Mouse (Mus musculus) limb, embryonic 15.5 days (tissue): Measurements from ENCODE around the gene Retn. TPM values are rescaled to one million over a fixed set of nuclear protein-coding genes. Genes with fewer than 3 reads are reported as not detected.

ENCODE experiments used
- ATAC-seq: fragments of 200-750 bp; cut with Nextera tagmentation; 2 replicates; pipeline ENCODE4 v1.8.0; 2017; ENCODE audit warnings: low read depth, moderate TSS enrichment; ENCODE audit not compliant: insufficient number of reproducible peaks, low FRiP score, low TSS enrichment
- H3K27ac ChIP-seq: fragments of 300-500 bp; sonication (generic); 2 replicates; pipeline ENCODE4 v1.5.1; 2015; ENCODE audit warnings: moderate library complexity, mild to moderate bottlenecking, inconsistent platforms
- H3K27me3 ChIP-seq: fragments of 300-500 bp; sonication (generic); 2 replicates; pipeline ENCODE4 v1.6.1; 2015; ENCODE audit warnings: inconsistent platforms
- H3K36me3 ChIP-seq: fragments of 300-500 bp; sonication (generic); 2 replicates; pipeline ENCODE4 v1.6.1; 2015; ENCODE audit warnings: inconsistent platforms
- H3K4me1 ChIP-seq: fragments of 300-500 bp; sonication (generic); 2 replicates; pipeline ENCODE4 v1.6.1; 2015; ENCODE audit warnings: inconsistent platforms
- H3K4me2 ChIP-seq: fragments of 300-500 bp; sonication (generic); 2 replicates; pipeline ENCODE4 v1.6.1; 2015; ENCODE audit warnings: mild to moderate bottlenecking, inconsistent platforms
- H3K4me3 ChIP-seq: fragments of 300-500 bp; sonication (generic); 2 replicates; pipeline ENCODE4 v1.5.1; 2015; ENCODE audit warnings: mild to moderate bottlenecking, inconsistent platforms
- H3K9ac ChIP-seq: fragments of 300-500 bp; sonication (generic); 2 replicates; pipeline ENCODE4 v1.6.1; 2015; ENCODE audit warnings: inconsistent platforms
- H3K9me3 ChIP-seq: fragments of 300-500 bp; sonication (generic); 2 replicates; pipeline ENCODE4 v1.6.1; 2016; ENCODE audit warnings: inconsistent platforms
- WGBS: fragments of 180-500 bp; shearing (Covaris S2); methylation state at CpG from one replicate; pipeline ENCODE4 v1.1.7; 2015; 5-methylcytosine and 5-hydroxymethylcytosine counted together
- polyA plus RNA-seq: library from polyadenylated mRNA; unstranded; fragments of >200 nt; fragmentation: Nextera tagmentation; extraction: Ambion mirVana; gene quantifications from 2 replicates; pipeline ENCODE4 v1.2.1, GENCODE M21; 2015

Gene Retn
- polyA plus RNA-seq, 1 experiment from 2014 or later, result not detected

GRCm38 (mm10) chr8:3685422-3685821 is 29.9 kb downstream of the Retn start:
- no peak overlapping the region for H3K4me2 ChIP-seq
- H3K36me3 ChIP-seq, result peaks cover 10% of the 10 kb centered on the region; the same call in 1 of the 2 replicates
- H3K27me3 ChIP-seq, result no peaks in the 10 kb centered on the region
- H3K4me1 ChIP-seq, result no peaks in the 10 kb centered on the region
- 63% methylated on average over 5 of the region's 5 CpGs for WGBS
- no peaks in the 10 kb centered on the region for H3K9me3 ChIP-seq
- no peak overlapping the region for H3K9ac ChIP-seq
- ATAC-seq, result no peak
- no peak overlapping the region for H3K4me3 ChIP-seq
- no peak overlapping the region for H3K27ac ChIP-seq

DNA sequence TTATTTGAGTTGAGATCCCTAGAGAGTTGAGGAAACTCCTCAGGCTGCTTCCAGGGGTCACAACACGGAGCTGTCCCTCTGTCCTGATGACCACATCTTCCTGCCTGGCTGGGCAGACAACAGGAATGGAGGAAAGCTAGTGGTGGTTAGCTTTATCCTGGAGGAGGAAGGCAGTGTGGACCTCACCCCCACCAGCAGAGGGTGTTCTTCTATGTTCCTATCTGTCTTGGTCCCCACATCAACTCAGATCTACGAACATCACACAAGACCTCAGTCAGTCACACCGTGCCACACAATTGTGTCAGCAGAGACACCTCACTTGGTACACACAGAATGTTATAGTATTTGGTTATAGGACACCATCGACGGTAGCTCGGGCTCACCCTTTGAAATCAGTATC is 32.0 kb downstream of the Retn start:
- Histone ChIP-seq H3K9ac (no peak overlapping the region), H3K9me3 (no peaks in the 10 kb centered on the region), H3K4me1 (no peaks in the 10 kb centered on the region), H3K4me2 (no peak overlapping the region), H3K27me3 (no peaks in the 10 kb centered on the region), H3K36me3 (no peaks in the 10 kb centered on the region), H3K4me3 (no peak overlapping the region), H3K27ac (no peak overlapping the region)
- WGBS, result 78% methylated on average over 6 of the region's 6 CpGs
- no peak for ATAC-seq

- Histone ChIP-seq H3K4me2 (no peak overlapping the region), H3K4me3 (no peak overlapping the region), H3K27me3 (no peaks in the 10 kb centered on the region), H3K27ac (no peak overlapping the region), H3K9me3 (no peaks in the 10 kb centered on the region), H3K36me3 (no peaks in the 10 kb centered on the region), H3K9ac (no peak overlapping the region), H3K4me1 (no peaks in the 10 kb centered on the region)
- no peak for ATAC-seq
- WGBS, result 64% methylated on average over 3 of the region's 3 CpGs
Observed at GRCm38 (mm10) chr8:3690774-3691173, 35.2 kb downstream of the Retn start.

- no peak within 1 kb of the TSS for H3K4me2 ChIP-seq
- H3K4me3 ChIP-seq, result no peak within 1 kb of the TSS
- H3K27ac ChIP-seq, result no peak within 1 kb of the TSS
- ATAC-seq, result no peak
- 63% methylated on average over 3 of the region's 3 CpGs for WGBS
- H3K9me3 ChIP-seq, result no peaks in the 10 kb centered on the region
- no peaks in the 10 kb centered on the region for H3K4me1 ChIP-seq
- H3K9ac ChIP-seq, result no peak within 1 kb of the TSS
- no peaks in the 10 kb centered on the region for H3K36me3 ChIP-seq
- no peaks in the 10 kb centered on the region for H3K27me3 ChIP-seq
Observed at GRCm38 (mm10) chr8:3694121-3694520, 38.6 kb downstream of the Retn start, which contains the start of gene Fcer2a. Fcer2a (minus strand) TSS chr8:3694175.

GRCm38 (mm10) chr8:3701491-3701890 is 45.9 kb downstream of the Retn start:
- no peaks in the 10 kb centered on the region for H3K4me1 ChIP-seq
- no peak overlapping the region for H3K9ac ChIP-seq
- no peaks in the 10 kb centered on the region for H3K27me3 ChIP-seq
- H3K36me3 ChIP-seq, result no peaks in the 10 kb centered on the region
- no peak overlapping the region for H3K4me3 ChIP-seq
- H3K9me3 ChIP-seq, result no peaks in the 10 kb centered on the region
- no peak for ATAC-seq
- WGBS, result 93% methylated on average over 1 of the region's 1 CpGs
- H3K27ac ChIP-seq, result no peak overlapping the region
- H3K4me2 ChIP-seq, result no peak overlapping the region

DNA sequence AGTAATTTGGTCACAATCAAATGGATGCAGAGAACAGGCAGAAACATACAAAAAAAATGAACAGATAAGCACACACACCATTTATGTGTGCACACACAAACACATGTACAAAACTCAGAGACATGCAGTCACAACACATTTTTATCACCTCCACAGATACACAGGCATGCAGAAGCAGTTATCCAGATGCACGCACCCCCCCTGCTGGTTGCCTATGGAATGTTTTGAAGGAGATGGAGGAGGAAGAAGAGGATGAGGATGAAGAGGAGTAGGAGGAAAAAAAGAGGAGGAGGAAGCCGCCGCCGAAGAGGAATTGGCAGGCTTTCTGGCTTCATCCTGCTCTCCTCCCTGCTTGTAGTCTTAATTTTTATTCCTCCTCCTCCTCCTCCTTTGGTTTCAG is 50.1 kb downstream of the Retn start:
- Histone ChIP-seq H3K36me3 (no peaks in the 10 kb centered on the region), H3K4me2 (no peak overlapping the region), H3K9me3 (no peaks in the 10 kb centered on the region), H3K9ac (no peak overlapping the region), H3K4me1 (no peaks in the 10 kb centered on the region), H3K27ac (no peak overlapping the region), H3K27me3 (no peaks in the 10 kb centered on the region), H3K4me3 (no peak overlapping the region)
- WGBS, result 67% methylated on average over 4 of the region's 4 CpGs
- no peak for ATAC-seq

DNA sequence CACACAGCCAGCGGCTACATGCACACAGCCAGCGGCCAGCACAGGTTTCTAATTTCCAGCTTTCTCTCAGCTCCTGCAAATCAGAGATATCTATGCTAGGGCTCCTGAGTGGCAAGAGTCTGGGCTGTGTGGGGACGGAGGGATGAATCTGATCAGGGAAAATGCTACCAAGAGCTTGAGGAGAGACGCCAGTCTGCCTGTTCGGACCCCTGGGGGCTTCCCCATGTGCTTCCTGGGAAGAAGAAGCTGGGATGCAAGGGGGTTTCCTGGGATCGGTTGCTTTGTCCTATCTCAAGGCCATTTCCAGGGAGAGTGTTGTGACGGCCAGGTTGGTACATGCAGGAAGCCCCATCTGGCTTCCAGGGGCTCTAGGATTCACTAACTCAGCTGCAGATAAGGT is 52.0 kb downstream of the Retn start:
- no peak overlapping the region for H3K4me2 ChIP-seq
- H3K36me3 ChIP-seq, result no peaks in the 10 kb centered on the region
- no peak overlapping the region for H3K4me3 ChIP-seq
- H3K4me1 ChIP-seq, result no peaks in the 10 kb centered on the region
- no peak overlapping the region for H3K27ac ChIP-seq
- H3K9ac ChIP-seq, result no peak overlapping the region
- no peaks in the 10 kb centered on the region for H3K27me3 ChIP-seq
- 69% methylated on average over 7 of the region's 7 CpGs for whole genome bisulfite sequencing
- no peaks in the 10 kb centered on the region for H3K9me3 ChIP-seq
- no peak for ATAC-seq

Other genes with a start within 250 kb of the Retn start
- 5.6 and 6.2 TPM in 2 replicates for gene Pex11g, start 188.1 kb upstream of the Retn start, polyA plus RNA-seq
- not detected in 2 replicates for gene Tex45, start 184.9 kb upstream of the Retn start, polyA plus RNA-seq
- 43.7 and 45.9 TPM in 2 replicates for gene Zfp358, start 162.6 kb upstream of the Retn start, polyA plus RNA-seq
- gene Mcoln1, start 155.3 kb upstream of the Retn start, polyA plus RNA-seq, result 50.8 and 53.3 TPM in 2 replicates
- 21.8 and 23.5 TPM in 2 replicates for gene Pnpla6, start 140.4 kb upstream of the Retn start, polyA plus RNA-seq
- gene C330021F23Rik, start 87.8 kb upstream of the Retn start, polyA plus RNA-seq, result 0.26 and 0.47 TPM in 2 replicates
- 11.4 and 11.6 TPM in 2 replicates for gene Camsap3, start 68.5 kb upstream of the Retn start, polyA plus RNA-seq
- gene Xab2, start 34.5 kb upstream of the Retn start, polyA plus RNA-seq, result 50.1 and 52.3 TPM in 2 replicates
- gene Pet100, start 34.2 kb upstream of the Retn start, polyA plus RNA-seq, result 94.9 and 112 TPM in 2 replicates
- 0.12 TPM in 1 of 2 replicates, not detected in the other for gene Pcp2, start 30.2 kb upstream of the Retn start, polyA plus RNA-seq
- gene Stxbp2, start 24.8 kb upstream of the Retn start, polyA plus RNA-seq, result 42.5 and 43.0 TPM in 2 replicates
- 0.51 and 1.1 TPM in 2 replicates for gene Mcemp1, start 10.0 kb downstream of the Retn start, polyA plus RNA-seq
- gene Fcor, start 16.6 kb downstream of the Retn start, polyA plus RNA-seq, result 7.6 and 9.9 TPM in 2 replicates
- 37.7 and 39.0 TPM in 2 replicates for gene Trappc5, start 20.5 kb downstream of the Retn start, polyA plus RNA-seq
- 0.17 and 0.33 TPM in 2 replicates for gene Fcer2a, start 38.4 kb downstream of the Retn start, polyA plus RNA-seq
- gene Clec4g, start 64.9 kb downstream of the Retn start, polyA plus RNA-seq, result not detected in 2 replicates
- 0.52 and 0.77 TPM in 2 replicates for gene Cd209a, start 93.2 kb downstream of the Retn start, polyA plus RNA-seq
- gene Cd209e, start 198.5 kb downstream of the Retn start, polyA plus RNA-seq, result not detected in 2 replicates
- not detected in 2 replicates for gene Cd209d, start 222.8 kb downstream of the Retn start, polyA plus RNA-seq